Mouse (Mus musculus): Measurements from ENCODE around the gene Nbas. TPM values are rescaled to one million over a fixed set of nuclear protein-coding genes. Genes with fewer than 3 reads are reported as not detected.

Nbas gene
- polyA plus RNA-seq (2015; fragmentation: Nextera tagmentation; extraction: Ambion mirVana) = 12.3 and 13.7 TPM in 2 replicates

DNA sequence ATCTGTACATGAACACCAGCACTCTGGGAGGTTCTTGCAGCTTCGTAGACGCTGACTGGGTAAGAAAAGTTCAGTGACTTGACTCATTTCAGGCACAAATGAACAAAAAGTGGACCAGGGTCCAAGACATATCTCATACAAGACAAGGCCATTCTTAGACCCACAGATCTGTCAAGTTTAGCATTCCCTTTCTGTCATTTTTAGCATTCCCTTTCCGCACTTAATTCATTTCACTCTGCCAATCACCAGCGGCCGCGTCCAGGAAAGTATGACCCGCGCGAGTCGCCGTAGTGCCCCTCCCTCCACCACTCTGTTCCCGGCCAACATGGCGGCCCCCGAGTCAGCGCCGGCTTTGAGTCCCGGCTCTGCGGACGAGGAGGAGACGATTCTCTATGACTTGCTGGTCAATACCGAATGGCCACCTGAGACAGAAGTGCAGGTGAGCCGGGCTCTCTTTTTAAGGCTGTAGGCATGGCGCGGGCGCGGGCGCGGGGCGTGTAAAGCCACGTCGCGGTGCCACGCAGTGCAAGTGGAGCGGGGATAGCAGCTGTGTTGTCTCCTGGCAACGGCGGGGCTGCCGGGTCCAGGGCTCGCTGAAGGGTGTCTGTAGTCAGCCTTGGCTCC, at the start of gene Nbas:
Gene Nbas (plus strand): TSS at position 308 of the 624 bp plus-strand sequence.
- WGBS = 3% methylated on average over 38 of the region's 38 CpGs
- Histone ChIP-seq H3K36me3 (ENCODE audit: control insufficient read depth, insufficient read depth) (no peaks in the 10 kb centered on the region), H3K27ac (ENCODE audit: low read length) (peak within 1 kb of the TSS; percentile 47; the same call in 1 of the 2 replicates), H3K4me3 (replicated peaks; ENCODE audit: low read length) (peak within 1 kb of the TSS; percentile 99), H3K9ac (replicated peaks; ENCODE audit: low read depth, low read length) (peak within 1 kb of the TSS; percentile 90), H3K27me3 (replicated peaks; ENCODE audit: control insufficient read depth, insufficient read depth, low read length) (no peaks in the 10 kb centered on the region), H3K9me3 (ENCODE audit: control insufficient read depth, low read length) (no peaks in the 10 kb centered on the region), H3K4me1 (replicated peaks; ENCODE audit: control insufficient read depth, insufficient read depth, low read length) (peaks cover 15% of the 10 kb centered on the region), H3K4me2 (ENCODE audit: low read length) (peak within 1 kb of the TSS; percentile 76)
- peak; percentile 95 for ATAC-seq

DNA sequence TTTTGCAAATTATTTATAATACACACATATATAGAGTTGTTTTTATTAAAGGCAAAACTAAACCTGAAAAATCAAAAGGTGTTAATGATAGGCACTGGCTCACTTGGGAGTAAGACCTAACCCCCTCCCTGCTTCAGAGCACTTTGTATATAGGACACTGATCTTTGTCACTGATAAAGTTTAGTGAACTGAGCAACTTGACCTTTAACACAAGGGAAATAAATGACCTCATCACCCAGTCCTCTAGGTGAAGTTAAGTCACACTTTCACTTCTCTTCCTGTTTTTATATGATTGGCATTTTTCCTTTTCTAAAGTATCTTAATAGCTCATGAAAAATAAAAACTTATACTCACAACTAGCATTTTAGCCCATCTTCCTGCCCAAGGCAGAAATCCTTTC, 26.5 kb upstream of the Nbas start:
- H3K4me2 ChIP-seq (ENCODE audit: low read length) = no peak overlapping the region
- H3K27me3 ChIP-seq (replicated peaks; ENCODE audit: control insufficient read depth, insufficient read depth, low read length) = no peaks in the 10 kb centered on the region
- no peak overlapping the region for H3K9ac ChIP-seq (replicated peaks; ENCODE audit: low read depth, low read length)
- H3K4me3 ChIP-seq (replicated peaks; ENCODE audit: low read length) = no peak overlapping the region
- ATAC-seq = no peak
- H3K9me3 ChIP-seq (ENCODE audit: control insufficient read depth, low read length) = no peaks in the 10 kb centered on the region
- H3K27ac ChIP-seq (ENCODE audit: low read length) = no peak overlapping the region
- H3K36me3 ChIP-seq (ENCODE audit: control insufficient read depth, insufficient read depth) = peaks cover 33% of the 10 kb centered on the region
- peaks cover 5% of the 10 kb centered on the region for H3K4me1 ChIP-seq (replicated peaks; ENCODE audit: control insufficient read depth, insufficient read depth, low read length)

DNA sequence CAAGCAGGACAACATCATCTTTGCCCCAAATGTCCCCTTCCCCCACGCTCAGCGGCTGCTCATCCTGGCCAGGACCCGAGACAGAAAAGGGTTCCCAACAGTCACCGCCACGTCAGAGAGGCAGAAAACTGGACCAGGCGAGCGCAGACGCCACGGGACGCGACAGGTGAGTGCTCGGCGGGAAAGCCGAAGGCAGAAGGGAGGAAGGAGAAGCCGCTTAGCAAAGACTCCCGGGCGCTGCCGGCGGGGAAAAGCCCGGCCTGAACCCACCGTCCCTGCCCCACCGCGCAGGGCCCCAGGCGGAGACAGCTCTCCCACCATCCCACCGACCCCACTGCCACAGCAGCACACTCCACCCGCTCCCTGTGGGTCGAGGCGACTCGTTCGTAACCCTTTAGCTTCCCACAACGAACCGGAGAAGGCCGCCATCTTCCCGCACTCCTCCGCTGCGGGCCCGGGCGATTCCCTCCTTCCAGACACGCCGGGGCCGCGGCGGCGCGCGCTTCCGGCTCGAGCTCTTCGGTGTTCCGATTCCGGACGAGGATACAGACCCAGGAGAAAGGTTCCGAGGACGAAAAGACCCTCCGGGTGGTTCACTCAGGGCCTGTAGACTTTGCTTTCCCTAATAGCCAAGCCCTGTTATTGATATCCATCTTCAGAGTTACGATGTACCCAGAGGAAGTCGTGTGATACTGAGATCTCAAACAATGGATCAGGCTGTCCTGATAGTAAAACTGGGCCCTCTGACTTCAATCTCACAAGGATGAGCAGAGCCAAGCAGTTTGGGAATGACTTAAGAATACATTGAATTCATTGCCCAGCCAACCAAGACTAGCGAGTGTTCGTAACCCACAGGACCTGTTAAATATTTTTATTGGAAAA, 20.0 kb upstream of the Nbas start, which contains the start of gene Ddx1:
Gene Ddx1 (minus strand): TSS at position 523 of the 882 bp plus-strand sequence.
- H3K9me3 ChIP-seq (ENCODE audit: control insufficient read depth, low read length) = no peaks in the 10 kb centered on the region
- ATAC-seq = peak; percentile 96
- peak within 1 kb of the TSS; percentile 62 for H3K4me3 ChIP-seq (replicated peaks; ENCODE audit: low read length)
- peak within 1 kb of the TSS; percentile 78 for H3K9ac ChIP-seq (replicated peaks; ENCODE audit: low read depth, low read length)
- H3K27ac ChIP-seq (ENCODE audit: low read length) = peak within 1 kb of the TSS; percentile 82
- peak within 1 kb of the TSS; percentile 51 for H3K4me2 ChIP-seq (ENCODE audit: low read length)
- peaks cover 5% of the 10 kb centered on the region for H3K36me3 ChIP-seq (ENCODE audit: control insufficient read depth, insufficient read depth)
- no peaks in the 10 kb centered on the region for H3K27me3 ChIP-seq (replicated peaks; ENCODE audit: control insufficient read depth, insufficient read depth, low read length)
- peaks cover 16% of the 10 kb centered on the region for H3K4me1 ChIP-seq (replicated peaks; ENCODE audit: control insufficient read depth, insufficient read depth, low read length)
- WGBS = 3% methylated on average over 59 of the region's 59 CpGs

GRCm38 (mm10) chr12:13249573-13249919, 19.4 kb upstream of the Nbas start:
- ATAC-seq = peak; percentile 18; the same call in 1 of the 2 replicates
- Histone ChIP-seq H3K9ac (replicated peaks; ENCODE audit: low read depth, low read length) (peak overlapping the region; percentile 78), H3K4me3 (replicated peaks; ENCODE audit: low read length) (peak overlapping the region; percentile 62), H3K4me2 (ENCODE audit: low read length) (peak overlapping the region; percentile 51), H3K36me3 (ENCODE audit: control insufficient read depth, insufficient read depth) (0 out of 2 replicates have a peak, but pooled peaks cover 3% of the 10 kb centered on the region), H3K4me1 (replicated peaks; ENCODE audit: control insufficient read depth, insufficient read depth, low read length) (peaks cover 16% of the 10 kb centered on the region), H3K9me3 (ENCODE audit: control insufficient read depth, low read length) (no peaks in the 10 kb centered on the region), H3K27ac (ENCODE audit: low read length) (peak overlapping the region; percentile 82), H3K27me3 (replicated peaks; ENCODE audit: control insufficient read depth, insufficient read depth, low read length) (no peaks in the 10 kb centered on the region)
- WGBS = 82% methylated on average over 3 of the region's 3 CpGs

GRCm38 (mm10) chr12:13255068-13255467, 13.9 kb upstream of the Nbas start:
- no peak for ATAC-seq
- no peak overlapping the region for H3K4me2 ChIP-seq (ENCODE audit: low read length)
- no peaks in the 10 kb centered on the region for H3K4me1 ChIP-seq (replicated peaks; ENCODE audit: control insufficient read depth, insufficient read depth, low read length)
- no peak overlapping the region for H3K27ac ChIP-seq (ENCODE audit: low read length)
- no peak overlapping the region for H3K4me3 ChIP-seq (replicated peaks; ENCODE audit: low read length)
- H3K36me3 ChIP-seq (ENCODE audit: control insufficient read depth, insufficient read depth) = no peaks in the 10 kb centered on the region
- no peaks in the 10 kb centered on the region for H3K9me3 ChIP-seq (ENCODE audit: control insufficient read depth, low read length)
- no peak overlapping the region for H3K9ac ChIP-seq (replicated peaks; ENCODE audit: low read depth, low read length)
- H3K27me3 ChIP-seq (replicated peaks; ENCODE audit: control insufficient read depth, insufficient read depth, low read length) = no peaks in the 10 kb centered on the region
- 36% methylated on average over 3 of the region's 3 CpGs for WGBS

GRCm38 (mm10) chr12:13255701-13256100, 13.2 kb upstream of the Nbas start:
- no peak for ATAC-seq
- no peak overlapping the region for H3K9ac ChIP-seq (replicated peaks; ENCODE audit: low read depth, low read length)
- H3K27me3 ChIP-seq (replicated peaks; ENCODE audit: control insufficient read depth, insufficient read depth, low read length) = no peaks in the 10 kb centered on the region
- H3K27ac ChIP-seq (ENCODE audit: low read length) = no peak overlapping the region
- WGBS = 79% methylated on average over 2 of the region's 2 CpGs
- H3K4me1 ChIP-seq (replicated peaks; ENCODE audit: control insufficient read depth, insufficient read depth, low read length) = no peaks in the 10 kb centered on the region
- H3K9me3 ChIP-seq (ENCODE audit: control insufficient read depth, low read length) = no peaks in the 10 kb centered on the region
- H3K36me3 ChIP-seq (ENCODE audit: control insufficient read depth, insufficient read depth) = no peaks in the 10 kb centered on the region
- H3K4me3 ChIP-seq (replicated peaks; ENCODE audit: low read length) = no peak overlapping the region
- H3K4me2 ChIP-seq (ENCODE audit: low read length) = no peak overlapping the region

GRCm38 (mm10) chr12:13268412-13268811, 521 bp upstream of the Nbas start:
- no peak overlapping the region for H3K27ac ChIP-seq (ENCODE audit: low read length)
- 48% methylated on average over 3 of the region's 3 CpGs for WGBS
- H3K27me3 ChIP-seq (replicated peaks; ENCODE audit: control insufficient read depth, insufficient read depth, low read length) = no peaks in the 10 kb centered on the region
- H3K4me1 ChIP-seq (replicated peaks; ENCODE audit: control insufficient read depth, insufficient read depth, low read length) = peaks cover 15% of the 10 kb centered on the region
- H3K4me2 ChIP-seq (ENCODE audit: low read length) = peak overlapping the region; percentile 76
- no peaks in the 10 kb centered on the region for H3K9me3 ChIP-seq (ENCODE audit: control insufficient read depth, low read length)
- peak overlapping the region; percentile 99 for H3K4me3 ChIP-seq (replicated peaks; ENCODE audit: low read length)
- H3K9ac ChIP-seq (replicated peaks; ENCODE audit: low read depth, low read length) = peak overlapping the region; percentile 90
- H3K36me3 ChIP-seq (ENCODE audit: control insufficient read depth, insufficient read depth) = no peaks in the 10 kb centered on the region
- ATAC-seq = peak; percentile 24

DNA sequence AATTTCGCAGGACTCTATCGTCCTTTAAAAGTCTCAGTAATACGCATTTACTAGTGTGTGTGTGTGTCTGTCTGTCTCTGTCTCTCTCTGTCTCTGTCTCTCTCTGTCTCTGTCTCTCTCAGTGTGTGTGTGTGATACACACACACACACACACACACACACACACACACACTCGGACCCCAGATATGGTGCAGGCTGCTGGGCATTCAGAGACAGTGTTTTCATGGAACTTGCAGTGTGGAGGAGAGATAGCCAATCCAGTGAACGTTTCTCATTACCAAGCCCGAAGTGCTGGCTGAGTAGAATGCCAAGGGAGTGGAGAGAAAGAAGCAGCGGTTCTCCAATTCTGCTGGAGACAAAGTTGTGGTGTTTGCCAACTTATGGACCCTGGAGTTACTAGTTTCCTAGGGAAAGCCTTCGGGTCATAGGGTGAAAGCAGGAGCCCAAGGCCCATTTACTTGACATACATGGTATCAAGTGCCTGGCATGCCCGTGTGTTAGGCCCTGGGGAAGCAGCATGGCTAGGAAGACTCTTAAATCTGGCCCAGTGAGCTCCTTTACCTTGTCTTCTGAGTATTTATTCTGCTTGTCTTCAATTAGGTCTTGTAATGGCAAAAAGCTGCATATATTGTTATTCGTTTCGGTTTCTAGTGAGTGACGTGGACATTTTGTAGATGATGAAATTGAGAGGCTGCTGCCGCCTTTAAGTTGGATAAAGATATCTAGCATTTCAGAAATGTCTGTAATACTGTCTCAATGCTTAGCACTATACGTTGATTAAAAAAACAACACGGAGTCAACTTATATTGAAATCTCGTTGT, 847 bp downstream of the Nbas start:
- no peaks in the 10 kb centered on the region for H3K27me3 ChIP-seq (replicated peaks; ENCODE audit: control insufficient read depth, insufficient read depth, low read length)
- H3K36me3 ChIP-seq (ENCODE audit: control insufficient read depth, insufficient read depth) = no peaks in the 10 kb centered on the region
- H3K4me2 ChIP-seq (ENCODE audit: low read length) = peak overlapping the region; percentile 76
- 48% methylated on average over 16 of the region's 16 CpGs for WGBS
- peak; percentile 39 for ATAC-seq
- no peaks in the 10 kb centered on the region for H3K9me3 ChIP-seq (ENCODE audit: control insufficient read depth, low read length)
- no peak overlapping the region for H3K27ac ChIP-seq (ENCODE audit: low read length)
- H3K9ac ChIP-seq (replicated peaks; ENCODE audit: low read depth, low read length) = peak overlapping the region; percentile 90
- peaks cover 15% of the 10 kb centered on the region for H3K4me1 ChIP-seq (replicated peaks; ENCODE audit: control insufficient read depth, insufficient read depth, low read length)
- peak overlapping the region; percentile 99 for H3K4me3 ChIP-seq (replicated peaks; ENCODE audit: low read length)

DNA sequence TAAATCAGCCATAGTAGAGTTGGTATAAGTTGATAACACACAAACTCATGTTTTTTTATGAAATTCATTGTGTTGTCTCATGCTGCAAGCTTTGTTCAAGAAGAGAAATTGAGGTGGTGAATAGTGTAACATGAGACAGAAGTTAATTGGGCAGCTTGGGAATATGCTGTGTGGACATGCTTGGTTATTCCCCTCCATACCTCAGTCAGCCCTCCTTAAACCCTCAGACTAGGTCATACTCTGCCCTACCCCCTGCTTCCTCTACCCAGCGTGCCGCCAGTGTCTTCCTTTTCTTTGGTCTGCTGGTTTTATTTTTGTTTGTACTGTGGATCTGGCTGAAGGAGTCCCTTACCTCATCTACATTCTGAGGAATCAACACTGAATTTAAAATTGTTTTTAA, 22.5 kb downstream of the Nbas start:
- H3K9me3 ChIP-seq (ENCODE audit: control insufficient read depth, low read length) = no peaks in the 10 kb centered on the region
- H3K4me3 ChIP-seq (replicated peaks; ENCODE audit: low read length) = no peak overlapping the region
- H3K27ac ChIP-seq (ENCODE audit: low read length) = no peak overlapping the region
- no peaks in the 10 kb centered on the region for H3K4me1 ChIP-seq (replicated peaks; ENCODE audit: control insufficient read depth, insufficient read depth, low read length)
- WGBS = 83% methylated on average over 2 of the region's 2 CpGs
- ATAC-seq = no peak
- H3K36me3 ChIP-seq (ENCODE audit: control insufficient read depth, insufficient read depth) = no peaks in the 10 kb centered on the region
- H3K27me3 ChIP-seq (replicated peaks; ENCODE audit: control insufficient read depth, insufficient read depth, low read length) = no peaks in the 10 kb centered on the region
- H3K9ac ChIP-seq (replicated peaks; ENCODE audit: low read depth, low read length) = no peak overlapping the region
- H3K4me2 ChIP-seq (ENCODE audit: low read length) = no peak overlapping the region

All from forebrain, embryonic 16.5 days (tissue).